Mouse (Mus musculus) megakaryocyte, adult 5-6 weeks (primary cell): ENCODE results near the gene Zkscan5. TPM values are rescaled to one million over a fixed set of nuclear protein-coding genes. Genes with fewer than 3 reads are reported as not detected.
"Not testable (repeated sequence)": the region's sequence is repeated elsewhere in the genome, so short reads cannot be mapped to it uniquely, and the experiment has no call there.

ENCODE experiments used
- ATAC-seq: 2 replicates; pipeline ENCODE4 v1.8.0; 2016; ENCODE audit warnings: mild to moderate bottlenecking, inconsistent platforms; ENCODE audit not compliant: poor library complexity, severe bottlenecking
- total RNA-seq, 2 experiments: library from RNA; stranded (forward) in 1 of 2; stranded (reverse) in 1 of 2; fragments of 153-499, 151-499 nt in 1 of 2; fragments of 221-1000, 200-1000 nt in 1 of 2; gene quantifications; 2 replicates each; pipeline versions ENCODE4 v1.2.3 to v1.2.4; 2015 to 2017

The Zkscan5 gene
- total RNA-seq, 2 experiments from 2014 or later = 2.7 to 4.6 TPM

- no peak for ATAC-seq
Measured at GRCm38 (mm10) chr5:145212216-145212615, 7.9 kb downstream of the Zkscan5 start.

DNA sequence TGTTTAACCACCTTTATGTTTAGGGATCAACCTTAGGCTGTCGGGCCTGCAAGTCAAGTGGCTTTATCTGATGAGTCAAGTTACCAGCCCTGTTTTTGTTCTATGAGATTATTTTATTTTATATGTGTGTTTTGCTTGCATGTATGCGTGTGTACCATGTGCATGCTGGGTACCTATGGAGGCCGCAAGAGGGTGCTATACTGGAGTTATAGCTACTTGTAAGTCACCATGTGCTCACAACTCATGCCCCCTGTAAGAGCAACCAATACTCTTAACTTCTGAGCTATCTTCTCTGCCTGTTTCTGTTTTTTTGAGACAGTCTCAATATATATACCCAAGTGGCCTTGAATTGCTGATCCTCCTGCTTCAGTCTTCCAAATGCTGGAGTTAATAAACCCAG lies 9.1 kb downstream of the Zkscan5 start:
- no peak for ATAC-seq

DNA sequence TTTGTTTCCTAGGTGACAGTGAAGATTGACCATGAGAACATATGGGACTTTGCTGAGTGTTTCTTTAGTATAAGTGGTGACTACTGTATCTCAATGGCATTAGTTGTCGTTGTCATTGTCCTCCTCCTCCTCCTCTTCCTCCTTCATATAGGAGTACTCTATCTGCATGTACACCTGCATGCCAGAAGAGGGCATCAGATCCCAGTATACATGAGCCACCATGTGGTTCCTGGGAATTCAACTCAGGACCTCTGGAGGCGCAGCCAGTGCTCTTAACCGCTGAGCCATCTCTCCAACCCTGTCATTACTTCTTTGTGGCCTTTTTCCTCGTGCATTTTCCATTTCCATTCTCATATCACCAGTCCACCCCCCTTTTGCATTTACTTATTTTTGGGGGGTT lies 10.3 kb downstream of the Zkscan5 start:
- no peak for ATAC-seq

DNA sequence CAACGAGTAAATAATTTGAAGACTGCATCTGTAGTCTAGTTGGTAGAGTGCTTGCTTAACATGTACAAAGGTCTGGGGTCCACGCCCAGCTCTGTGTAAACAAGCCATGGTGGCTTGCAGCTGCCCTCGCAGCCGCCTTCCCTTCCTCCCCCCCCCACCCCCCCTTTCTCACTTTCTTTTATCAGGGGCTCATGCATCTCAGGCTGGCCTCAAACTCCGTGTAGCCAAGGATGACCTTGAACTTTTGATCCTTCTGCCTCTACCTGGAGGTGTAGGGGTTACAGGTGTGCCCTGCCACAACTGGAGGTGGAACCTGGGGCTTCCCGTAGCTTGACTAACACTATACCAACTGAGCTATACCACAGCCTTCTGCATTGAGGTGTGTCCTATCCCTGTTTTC lies 13.4 kb downstream of the Zkscan5 start:
- no peak for ATAC-seq

- no peak for ATAC-seq
Measured at GRCm38 (mm10) chr5:145218206-145218605, 13.8 kb downstream of the Zkscan5 start.

- ATAC-seq = no peak
Measured at GRCm38 (mm10) chr5:145218671-145219070, 14.3 kb downstream of the Zkscan5 start.

DNA sequence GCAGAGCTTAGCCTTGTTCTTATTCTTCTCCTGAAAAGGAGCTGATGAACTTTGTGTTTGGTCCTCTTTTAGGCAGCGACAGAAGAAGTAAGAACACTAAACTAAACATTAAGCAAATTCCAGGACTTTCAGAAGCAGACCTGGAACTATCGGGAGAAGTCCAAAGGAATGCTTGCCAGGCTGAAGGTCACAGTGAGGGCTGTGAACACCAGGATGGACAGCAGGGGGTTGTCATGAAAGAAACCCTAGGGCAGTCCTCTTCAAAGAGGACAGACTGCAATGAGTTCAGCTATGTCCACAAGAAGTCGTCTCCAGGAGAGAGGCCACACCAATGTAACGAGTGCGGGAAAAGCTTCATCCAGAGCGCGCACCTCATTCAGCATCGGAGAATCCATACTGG lies 15.6 kb downstream of the Zkscan5 start:
- ATAC-seq = no peak

- no peak for ATAC-seq
Measured at GRCm38 (mm10) chr5:145222840-145223239, 18.5 kb downstream of the Zkscan5 start.

- ATAC-seq = no peak
Measured at GRCm38 (mm10) chr5:145223395-145223794, 19.0 kb downstream of the Zkscan5 start.

- ATAC-seq = no peak
Measured at GRCm38 (mm10) chr5:145226453-145226852, 22.1 kb downstream of the Zkscan5 start.

DNA sequence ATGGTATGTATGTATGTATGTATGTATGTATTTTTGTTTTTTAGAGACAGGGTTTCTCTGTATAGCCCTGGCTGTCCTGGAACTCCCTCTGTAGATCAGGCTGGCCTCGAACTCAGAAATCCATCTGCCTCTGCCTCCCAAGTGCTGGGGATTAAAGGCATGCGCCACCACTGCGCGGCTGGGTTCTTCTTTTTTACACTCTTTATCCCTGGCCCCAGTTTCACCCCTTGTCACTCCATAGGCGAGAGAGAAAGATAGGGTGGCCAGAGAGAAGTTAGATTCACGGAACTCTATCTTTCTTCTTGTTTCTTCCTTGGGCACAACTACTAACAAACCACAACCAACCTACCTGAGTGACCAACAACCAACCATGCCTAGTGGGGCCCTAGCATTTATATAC lies 24.9 kb downstream of the Zkscan5 start:
- ATAC-seq = not testable (repeated sequence)

DNA sequence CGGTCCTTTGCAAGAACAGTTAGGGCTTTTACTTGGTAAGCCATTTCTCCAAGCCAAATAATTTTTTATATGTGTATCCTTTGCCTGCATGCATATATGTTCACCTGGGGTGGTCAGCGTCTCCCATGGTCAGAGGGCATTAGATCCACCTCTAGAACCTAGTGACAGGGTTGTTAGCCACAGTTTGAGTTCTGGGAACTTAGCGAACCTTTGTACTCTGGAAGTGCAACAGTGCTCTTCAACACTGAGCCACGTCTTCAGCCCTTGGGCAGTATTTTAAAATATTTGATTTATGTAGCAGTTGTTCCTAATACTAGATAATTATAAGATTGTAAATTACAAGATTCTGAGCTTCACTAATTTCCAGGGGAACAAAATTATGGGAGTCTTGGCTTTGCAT lies 26.3 kb downstream of the Zkscan5 start:
- ATAC-seq = no peak

- ATAC-seq = peak; percentile 94
Measured at GRCm38 (mm10) chr5:145231367-145231871, 27.1 kb downstream of the Zkscan5 start, which contains the start of gene Zfp655. Zfp655 (plus strand) TSS chr5:145231715.

DNA sequence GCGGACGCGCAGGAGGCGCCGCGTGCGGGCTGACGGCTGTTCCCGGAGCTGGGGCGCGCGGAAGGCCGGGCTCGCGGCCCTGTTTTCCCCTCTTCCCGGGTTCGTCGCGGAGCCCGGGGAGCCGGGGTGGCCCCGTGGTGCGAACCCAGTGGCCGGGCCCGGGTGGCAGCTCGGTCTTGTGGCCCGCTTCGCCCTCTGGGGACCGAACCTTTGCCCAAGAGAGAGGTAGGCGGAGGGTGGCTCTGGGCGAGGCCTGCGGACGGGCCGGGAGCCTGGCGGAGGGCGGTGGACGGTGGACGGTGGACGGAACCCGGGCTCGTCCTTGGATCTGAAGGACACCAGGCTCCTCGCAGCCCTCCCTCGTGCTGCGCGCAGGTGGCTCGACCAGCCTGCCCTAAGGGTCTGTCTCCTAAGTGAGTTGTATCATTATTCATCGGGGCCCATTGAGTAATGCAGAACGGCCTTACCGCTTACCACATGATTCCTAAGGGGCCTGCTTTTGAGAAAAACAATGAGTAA lies 27.6 kb downstream of the Zkscan5 start:
- ATAC-seq = peak; percentile 19

GRCm38 (mm10) chr5:145234636-145235035 lies 30.3 kb downstream of the Zkscan5 start:
- peak; percentile 23; the same call in 1 of the 2 replicates for ATAC-seq

- no peak for ATAC-seq
Measured at GRCm38 (mm10) chr5:145249520-145249919, 45.2 kb downstream of the Zkscan5 start.

Other genes with a start within 250 kb of the Zkscan5 start
- 4.7 and 5.1 TPM in 2 replicates for gene Smurf1, start 238.7 kb upstream of the Zkscan5 start, total RNA-seq (2015)
- gene Smurf1, start 238.7 kb upstream of the Zkscan5 start, total RNA-seq (2017) = 6.7 and 6.9 TPM in 2 replicates
- gene Gm4871, start 171.8 kb upstream of the Zkscan5 start, total RNA-seq (2015) = not detected in 2 replicates
- gene Gm4871, start 171.8 kb upstream of the Zkscan5 start, total RNA-seq (2017) = not detected in 2 replicates
- gene 1700018F24Rik, start 161.6 kb upstream of the Zkscan5 start, total RNA-seq (2015) = not detected in 2 replicates
- not detected in 2 replicates for gene 1700018F24Rik, start 161.6 kb upstream of the Zkscan5 start, total RNA-seq (2017)
- gene Arpc1a, start 120.7 kb upstream of the Zkscan5 start, total RNA-seq (2015) = 98.2 and 102 TPM in 2 replicates
- 65.2 and 77.0 TPM in 2 replicates for gene Arpc1a, start 120.7 kb upstream of the Zkscan5 start, total RNA-seq (2017)
- gene Kpna7, start 120.5 kb upstream of the Zkscan5 start, total RNA-seq (2015) = not detected in 2 replicates
- not detected in 2 replicates for gene Kpna7, start 120.5 kb upstream of the Zkscan5 start, total RNA-seq (2017)
- 361 and 425 TPM in 2 replicates for gene Arpc1b, start 90.3 kb upstream of the Zkscan5 start, total RNA-seq (2015)
- 297 and 318 TPM in 2 replicates for gene Arpc1b, start 90.3 kb upstream of the Zkscan5 start, total RNA-seq (2017)
- 24.8 and 26.1 TPM in 2 replicates for gene Pdap1, start 64.3 kb upstream of the Zkscan5 start, total RNA-seq (2015)
- 140 and 144 TPM in 2 replicates for gene Pdap1, start 64.3 kb upstream of the Zkscan5 start, total RNA-seq (2017)
- gene Bud31, start 64.2 kb upstream of the Zkscan5 start, total RNA-seq (2015) = 179 and 181 TPM in 2 replicates
- gene Bud31, start 64.2 kb upstream of the Zkscan5 start, total RNA-seq (2017) = 217 and 234 TPM in 2 replicates
- gene Ptcd1, start 37.5 kb upstream of the Zkscan5 start, total RNA-seq (2015) = 6.5 and 7.9 TPM in 2 replicates
- gene Ptcd1, start 37.5 kb upstream of the Zkscan5 start, total RNA-seq (2017) = 14.8 and 15.3 TPM in 2 replicates
- 16.6 and 17.0 TPM in 2 replicates for gene Cpsf4, start 37.3 kb upstream of the Zkscan5 start, total RNA-seq (2015)
- 34.0 and 37.8 TPM in 2 replicates for gene Cpsf4, start 37.3 kb upstream of the Zkscan5 start, total RNA-seq (2017)
- 310 and 322 TPM in 2 replicates for gene Atp5j2, start 12.5 kb upstream of the Zkscan5 start, total RNA-seq (2015)
- 103 and 107 TPM in 2 replicates for gene Atp5j2, start 12.5 kb upstream of the Zkscan5 start, total RNA-seq (2017)
- gene Zkscan14, start 2.7 kb upstream of the Zkscan5 start, total RNA-seq (2015) = 6.2 and 6.4 TPM in 2 replicates
- gene Zkscan14, start 2.7 kb upstream of the Zkscan5 start, total RNA-seq (2017) = 30.8 and 31.7 TPM in 2 replicates
- gene Zfp655, start 27.2 kb downstream of the Zkscan5 start, total RNA-seq (2015) = 31.1 and 36.1 TPM in 2 replicates
- gene Zfp655, start 27.2 kb downstream of the Zkscan5 start, total RNA-seq (2017) = 23.4 and 27.2 TPM in 2 replicates
- gene Zscan25, start 75.9 kb downstream of the Zkscan5 start, total RNA-seq (2015) = 5.4 and 6.4 TPM in 2 replicates
- 3.2 and 3.5 TPM in 2 replicates for gene Zscan25, start 75.9 kb downstream of the Zkscan5 start, total RNA-seq (2017)
- not detected in 2 replicates for gene Cyp3a57, start 140.7 kb downstream of the Zkscan5 start, total RNA-seq (2015)
- gene Cyp3a57, start 140.7 kb downstream of the Zkscan5 start, total RNA-seq (2017) = not detected in 2 replicates